Mouse (Mus musculus): ENCODE data around the gene Ece2. TPM values are rescaled to one million over a fixed set of nuclear protein-coding genes. Genes with fewer than 3 reads are reported as not detected.

Ece2 gene
- polyA plus RNA-seq, 1 experiment from 2014 or later, result 1.2 TPM

GRCm38 (mm10) chr16:20691617-20692016 is 62.0 kb downstream of the Ece2 start:
- no peaks in the 10 kb centered on the region for H3K9me3 ChIP-seq (ENCODE audit: control insufficient read depth, low read length)
- no peak overlapping the region for H3K4me2 ChIP-seq (ENCODE audit: low read length)
- no peak overlapping the region for H3K4me3 ChIP-seq (ENCODE audit: low read depth, low read length)
- 59% methylated on average over 1 of the region's 1 CpGs for WGBS
- no peaks in the 10 kb centered on the region for H3K27me3 ChIP-seq (replicated peaks; ENCODE audit: control insufficient read depth, insufficient read depth, low read length)
- ATAC-seq (replicated peaks; ENCODE audit: low FRiP score, low TSS enrichment, low read depth) (no peak), DNase-seq (ENCODE audit: low spot score) (no peak)
- peaks cover 54% of the 10 kb centered on the region for H3K36me3 ChIP-seq (ENCODE audit: control insufficient read depth, insufficient read depth, low read length)
- H3K27ac ChIP-seq (ENCODE audit: low read depth), result no peak overlapping the region
- peaks cover 15% of the 10 kb centered on the region for H3K4me1 ChIP-seq (replicated peaks; ENCODE audit: control insufficient read depth, insufficient read depth, low read length)
- H3K9ac ChIP-seq (ENCODE audit: low read length), result no peak overlapping the region

- Histone ChIP-seq H3K36me3 (ENCODE audit: control insufficient read depth, insufficient read depth, low read length) (peaks cover 46% of the 10 kb centered on the region), H3K4me3 (ENCODE audit: low read depth, low read length) (no peak overlapping the region), H3K27ac (ENCODE audit: low read depth) (0 out of 2 replicates have a peak overlapping the region, but pooled peaks have one; percentile 89), H3K4me2 (ENCODE audit: low read length) (peak overlapping the region; percentile 75; the same call in 1 of the 2 replicates), H3K9me3 (ENCODE audit: control insufficient read depth, low read length) (no peaks in the 10 kb centered on the region), H3K27me3 (replicated peaks; ENCODE audit: control insufficient read depth, insufficient read depth, low read length) (no peaks in the 10 kb centered on the region), H3K9ac (ENCODE audit: low read length) (no peak overlapping the region), H3K4me1 (replicated peaks; ENCODE audit: control insufficient read depth, insufficient read depth, low read length) (peaks cover 15% of the 10 kb centered on the region)
- WGBS, result 50% methylated on average over 16 of the region's 16 CpGs
- ATAC-seq (replicated peaks; ENCODE audit: low FRiP score, low TSS enrichment, low read depth) (no peak), DNase-seq (ENCODE audit: low spot score) (no peak)
Observed at GRCm38 (mm10) chr16:20692241-20692965, 62.8 kb downstream of the Ece2 start.

- DNase-seq (ENCODE audit: low spot score) (peak; percentile 96), ATAC-seq (replicated peaks; ENCODE audit: low FRiP score, low TSS enrichment, low read depth) (peak; percentile 94)
- Histone ChIP-seq H3K27ac (ENCODE audit: low read depth) (peak within 1 kb of the TSS; percentile 89), H3K4me1 (replicated peaks; ENCODE audit: control insufficient read depth, insufficient read depth, low read length) (peaks cover 15% of the 10 kb centered on the region), H3K27me3 (replicated peaks; ENCODE audit: control insufficient read depth, insufficient read depth, low read length) (no peaks in the 10 kb centered on the region), H3K9me3 (ENCODE audit: control insufficient read depth, low read length) (no peaks in the 10 kb centered on the region), H3K4me2 (ENCODE audit: low read length) (peak within 1 kb of the TSS; percentile 75), H3K4me3 (ENCODE audit: low read depth, low read length) (peak within 1 kb of the TSS; percentile 70), H3K9ac (ENCODE audit: low read length) (peak within 1 kb of the TSS; percentile 62), H3K36me3 (ENCODE audit: control insufficient read depth, insufficient read depth, low read length) (peaks cover 38% of the 10 kb centered on the region)
- WGBS, result under 1% methylated on average over 36 of the region's 37 CpGs
Observed at GRCm38 (mm10) chr16:20693111-20693701, 63.6 kb downstream of the Ece2 start, which contains the start of gene Fam131a. Fam131a (plus strand) TSS chr16:20693241.

GRCm38 (mm10) chr16:20694781-20695180 is 65.2 kb downstream of the Ece2 start:
- WGBS, result 84% methylated on average over 8 of the region's 8 CpGs
- ATAC-seq (replicated peaks; ENCODE audit: low FRiP score, low TSS enrichment, low read depth) (no peak), DNase-seq (ENCODE audit: low spot score) (no peak)
- H3K4me3 ChIP-seq (ENCODE audit: low read depth, low read length), result no peak overlapping the region
- peaks cover 29% of the 10 kb centered on the region for H3K36me3 ChIP-seq (ENCODE audit: control insufficient read depth, insufficient read depth, low read length)
- no peak overlapping the region for H3K27ac ChIP-seq (ENCODE audit: low read depth)
- H3K27me3 ChIP-seq (replicated peaks; ENCODE audit: control insufficient read depth, insufficient read depth, low read length), result no peaks in the 10 kb centered on the region
- no peaks in the 10 kb centered on the region for H3K9me3 ChIP-seq (ENCODE audit: control insufficient read depth, low read length)
- H3K9ac ChIP-seq (ENCODE audit: low read length), result no peak overlapping the region
- no peak overlapping the region for H3K4me2 ChIP-seq (ENCODE audit: low read length)
- peaks cover 15% of the 10 kb centered on the region for H3K4me1 ChIP-seq (replicated peaks; ENCODE audit: control insufficient read depth, insufficient read depth, low read length)

- H3K9me3 ChIP-seq (ENCODE audit: control insufficient read depth, low read length), result no peaks in the 10 kb centered on the region
- H3K4me3 ChIP-seq (ENCODE audit: low read depth, low read length), result peak overlapping the region; percentile 27
- 4% methylated on average over 46 of the region's 46 CpGs for WGBS
- H3K4me1 ChIP-seq (replicated peaks; ENCODE audit: control insufficient read depth, insufficient read depth, low read length), result peaks cover 15% of the 10 kb centered on the region
- H3K36me3 ChIP-seq (ENCODE audit: control insufficient read depth, insufficient read depth, low read length), result peaks cover 19% of the 10 kb centered on the region
- H3K4me2 ChIP-seq (ENCODE audit: low read length), result peak overlapping the region; percentile 61
- DNase-seq (ENCODE audit: low spot score), result peak; percentile 86
- H3K27ac ChIP-seq (ENCODE audit: low read depth), result 0 out of 2 replicates have a peak overlapping the region, but pooled peaks have one; percentile 28
- H3K27me3 ChIP-seq (replicated peaks; ENCODE audit: control insufficient read depth, insufficient read depth, low read length), result no peaks in the 10 kb centered on the region
- H3K9ac ChIP-seq (ENCODE audit: low read length), result peak overlapping the region; percentile 41
- ATAC-seq (replicated peaks; ENCODE audit: low FRiP score, low TSS enrichment, low read depth), result peak; percentile 44
Observed at GRCm38 (mm10) chr16:20695622-20696323, 66.1 kb downstream of the Ece2 start.

MicroRNAs within 50 kb of the gene (microRNA counts, 519-probe panel; counts per million panel counts)
- 2,782 counts per million, percentile 30 among the panel's probes with 10 or more counts for microRNA mmu-miR-1224

Small RNA genes lying within 50 kb of the gene (microRNA-seq; reads per million reads assigned to microRNA genes)
- gene Mir1224, result 8.7 reads per million, percentile 38 among the genes with 10 or more reads in this experiment

Other genes with a start within 250 kb of the Ece2 start
- gene Abcc5, start 203.4 kb upstream of the Ece2 start, polyA plus RNA-seq (2014; fragmentation: Nextera tagmentation; extraction: Ambion mirVana), result 59.0 and 62.8 TPM in 2 replicates
- gene Eif2b5, start 131.0 kb upstream of the Ece2 start, polyA plus RNA-seq (2014; fragmentation: Nextera tagmentation; extraction: Ambion mirVana), result 98.9 and 99.8 TPM in 2 replicates
- 24.6 and 26.1 TPM in 2 replicates for gene Dvl3, start 112.8 kb upstream of the Ece2 start, polyA plus RNA-seq (2014; fragmentation: Nextera tagmentation; extraction: Ambion mirVana)
- 630 and 682 TPM in 2 replicates for gene Ap2m1, start 94.3 kb upstream of the Ece2 start, polyA plus RNA-seq (2014; fragmentation: Nextera tagmentation; extraction: Ambion mirVana)
- 47.9 and 55.5 TPM in 2 replicates for gene Abcf3, start 81.3 kb upstream of the Ece2 start, polyA plus RNA-seq (2014; fragmentation: Nextera tagmentation; extraction: Ambion mirVana)
- gene Vwa5b2, start 40.4 kb upstream of the Ece2 start, polyA plus RNA-seq (2014; fragmentation: Nextera tagmentation; extraction: Ambion mirVana), result 5.3 and 6.2 TPM in 2 replicates
- 42.3 and 43.7 TPM in 2 replicates for gene Eef1akmt4, start 18.2 kb upstream of the Ece2 start, polyA plus RNA-seq (2014; fragmentation: Nextera tagmentation; extraction: Ambion mirVana)
- gene Gm49333, start 18.2 kb upstream of the Ece2 start, polyA plus RNA-seq (2014; fragmentation: Nextera tagmentation; extraction: Ambion mirVana), result not detected in 2 replicates
- gene Alg3, start 18.1 kb upstream of the Ece2 start, polyA plus RNA-seq (2014; fragmentation: Nextera tagmentation; extraction: Ambion mirVana), result 51.3 and 53.6 TPM in 2 replicates
- gene Camk2n2, start 8.5 kb upstream of the Ece2 start, polyA plus RNA-seq (2014; fragmentation: Nextera tagmentation; extraction: Ambion mirVana), result 1.6 and 1.7 TPM in 2 replicates
- 291 and 321 TPM in 2 replicates for gene Psmd2, start 21.8 kb downstream of the Ece2 start, polyA plus RNA-seq (2014; fragmentation: Nextera tagmentation; extraction: Ambion mirVana)
- 157 and 171 TPM in 2 replicates for gene Eif4g1, start 38.5 kb downstream of the Ece2 start, polyA plus RNA-seq (2014; fragmentation: Nextera tagmentation; extraction: Ambion mirVana)
- 8.7 and 9.1 TPM in 2 replicates for gene Fam131a, start 63.4 kb downstream of the Ece2 start, polyA plus RNA-seq (2014; fragmentation: Nextera tagmentation; extraction: Ambion mirVana)
- gene Polr2h, start 87.8 kb downstream of the Ece2 start, polyA plus RNA-seq (2014; fragmentation: Nextera tagmentation; extraction: Ambion mirVana), result 125 and 133 TPM in 2 replicates
- gene Clcn2, start 87.9 kb downstream of the Ece2 start, polyA plus RNA-seq (2014; fragmentation: Nextera tagmentation; extraction: Ambion mirVana), result 15.1 and 15.9 TPM in 2 replicates
- 3.7 and 4.2 TPM in 2 replicates for gene Chrd, start 103.3 kb downstream of the Ece2 start, polyA plus RNA-seq (2014; fragmentation: Nextera tagmentation; extraction: Ambion mirVana)
- gene Thpo, start 104.7 kb downstream of the Ece2 start, polyA plus RNA-seq (2014; fragmentation: Nextera tagmentation; extraction: Ambion mirVana), result 1.2 and 1.6 TPM in 2 replicates

All from intestine, embryonic 14.5 days (tissue).